Mouse (Mus musculus) heart, postnatal 0 days (tissue): ENCODE data around the gene Npm3. TPM values are rescaled to one million over a fixed set of nuclear protein-coding genes. Genes with fewer than 3 reads are reported as not detected.

Experiments used
- ATAC-seq: fragments of 200-750 bp; cut with Nextera tagmentation; 2 replicates; pipeline ENCODE4 v1.8.0; 2017; ENCODE audit warnings: low read depth, moderate number of reproducible peaks, moderate library complexity; ENCODE audit not compliant: insufficient read depth
- DNase-seq: peaks from one replicate; pipeline ENCODE4 v3.0.0-alpha.2; 2016; ENCODE audit warnings: low spot score
- H3K27ac ChIP-seq: fragments of 300-500 bp; sonication (generic); 2 replicates; pipeline ENCODE4 v1.5.1; 2014; ENCODE audit warnings: low read depth, mild to moderate bottlenecking
- H3K27me3 ChIP-seq: fragments of 300-500 bp; sonication (generic); 2 replicates; pipeline ENCODE4 v1.6.1; 2014; ENCODE audit warnings: low read length, mixed read lengths; ENCODE audit not compliant: control insufficient read depth, insufficient read depth
- H3K36me3 ChIP-seq: fragments of 300-500 bp; sonication (generic); replicated peaks from 2 replicates; pipeline ENCODE4 v1.6.1; 2014; ENCODE audit warnings: low read length, mixed read lengths; ENCODE audit not compliant: control insufficient read depth, insufficient read depth
- H3K4me1 ChIP-seq: fragments of 300-500 bp; sonication (generic); 2 replicates; pipeline ENCODE4 v1.6.1; 2014; ENCODE audit warnings: antibody characterized with exemption; ENCODE audit not compliant: control insufficient read depth, insufficient read depth
- H3K4me2 ChIP-seq: fragments of 300-500 bp; sonication (generic); 2 replicates; pipeline ENCODE4 v1.6.1; 2014; ENCODE audit warnings: low read depth, mild to moderate bottlenecking, low read length, moderate library complexity
- H3K4me3 ChIP-seq: fragments of 300-500 bp; sonication (generic); 2 replicates; pipeline ENCODE4 v1.5.1; 2014; ENCODE audit warnings: low read depth, low read length
- H3K9ac ChIP-seq: fragments of 300-500 bp; sonication (generic); replicated peaks from 2 replicates; pipeline ENCODE4 v1.6.1; 2014; ENCODE audit warnings: low read depth, low read length, mixed read lengths
- H3K9me3 ChIP-seq: fragments of 300-500 bp; sonication (generic); replicated peaks from 2 replicates; pipeline ENCODE4 v1.6.1; 2016; ENCODE audit warnings: low read length; ENCODE audit not compliant: control insufficient read depth
- CTCF ChIP-seq: IDR thresholded peaks from 2 replicates; pipeline ENCODE4 v1.5.1; 2016; ENCODE audit warnings: antibody characterized with exemption, control low read depth, low read depth
- EP300 ChIP-seq: IDR thresholded peaks from 2 replicates; pipeline ENCODE4 v1.6.1; 2016; ENCODE audit warnings: antibody characterized with exemption, low read depth
- WGBS: fragments of 180-500 bp; shearing (Covaris S2); extraction: QIAGEN DNeasy Blood & Tissue Kit; methylation state at CpG from one replicate; pipeline ENCODE4 v1.1.7; 2014; 5-methylcytosine and 5-hydroxymethylcytosine counted together
- polyA plus RNA-seq: library from polyadenylated mRNA; unstranded; fragments of >200 nt; fragmentation: Nextera tagmentation; extraction: Ambion mirVana; gene quantifications from 2 replicates; pipeline ENCODE4 v1.2.1, GENCODE M21; 2015
- total RNA-seq: library from RNA; depleted of rRNA; stranded (reverse); fragments of >200 nt; gene quantifications from 2 replicates; pipeline ENCODE4 v1.2.3, GENCODE M21; 2014; ENCODE audit warnings: low replicate concordance

Npm3 gene
- total and polyA plus RNA-seq, 2 experiments from 2014 or later = 7.6 to 38.2 TPM

- Histone ChIP-seq H3K27ac (no peak overlapping the region), H3K9ac (no peak overlapping the region), H3K27me3 (peaks cover 26% of the 10 kb centered on the region), H3K4me3 (no peak overlapping the region), H3K9me3 (no peaks in the 10 kb centered on the region), H3K4me2 (no peak overlapping the region), H3K4me1 (no peaks in the 10 kb centered on the region), H3K36me3 (no peaks in the 10 kb centered on the region)
- DNase-seq = no peak
- WGBS = 76% methylated on average over 8 of the region's 8 CpGs
- ATAC-seq = no peak
- TF ChIP-seq CTCF (no peak), EP300 (no peak)
Observed at GRCm38 (mm10) chr19:45730042-45730441, 19.3 kb downstream of the Npm3 start.

- Histone ChIP-seq H3K4me2 (no peak overlapping the region), H3K4me1 (no peaks in the 10 kb centered on the region), H3K27me3 (peaks cover 5% of the 10 kb centered on the region; the same call in 1 of the 2 replicates), H3K9ac (no peak overlapping the region), H3K4me3 (no peak overlapping the region), H3K27ac (no peak overlapping the region), H3K9me3 (no peaks in the 10 kb centered on the region), H3K36me3 (no peaks in the 10 kb centered on the region)
- WGBS = 75% methylated on average over 10 of the region's 10 CpGs
- ATAC-seq (no peak), DNase-seq (no peak)
- no peak for TF ChIP-seq CTCF
- TF ChIP-seq EP300 = no peak
Observed at GRCm38 (mm10) chr19:45727231-45727630, 22.2 kb downstream of the Npm3 start.

DNA sequence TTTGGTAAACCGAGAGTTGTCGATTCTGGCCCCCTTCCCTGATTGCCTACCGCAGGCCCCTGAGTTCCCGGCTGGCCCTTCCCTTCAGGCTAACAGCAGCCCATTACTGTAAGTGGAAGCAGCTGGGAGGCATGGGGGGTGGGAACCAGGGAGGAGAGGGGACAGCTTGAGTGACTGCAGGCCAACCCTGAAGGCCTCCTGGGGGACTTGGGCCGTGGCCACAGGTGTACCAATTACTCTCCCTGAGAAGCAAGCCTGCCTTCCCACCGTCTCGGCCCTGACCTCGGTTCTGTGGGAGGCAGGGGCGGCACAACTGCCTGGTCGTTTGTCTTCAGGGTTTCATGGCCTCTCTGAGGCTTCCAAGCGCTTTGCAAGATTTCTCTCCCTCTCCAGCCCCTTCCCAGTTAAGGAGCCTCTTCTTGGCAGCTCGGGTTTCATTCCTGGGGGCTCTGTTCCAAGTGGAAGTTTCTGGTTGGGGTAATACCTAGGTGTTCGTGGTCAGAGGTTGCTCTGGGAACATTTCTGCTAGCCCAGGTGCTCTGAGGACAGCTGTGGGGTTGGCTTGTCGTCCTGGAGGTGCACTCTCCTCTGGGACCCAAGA, 23.6 kb downstream of the Npm3 start:
- Histone ChIP-seq H3K9me3 (no peaks in the 10 kb centered on the region), H3K9ac (no peak overlapping the region), H3K36me3 (no peaks in the 10 kb centered on the region), H3K4me1 (no peaks in the 10 kb centered on the region), H3K27me3 (peaks cover 4% of the 10 kb centered on the region; the same call in 1 of the 2 replicates), H3K4me2 (no peak overlapping the region), H3K27ac (no peak overlapping the region), H3K4me3 (no peak overlapping the region)
- WGBS = 50% methylated on average over 14 of the region's 14 CpGs
- no peak for DNase-seq
- no peak for TF ChIP-seq CTCF
- TF ChIP-seq EP300 = no peak
- ATAC-seq = no peak

DNA sequence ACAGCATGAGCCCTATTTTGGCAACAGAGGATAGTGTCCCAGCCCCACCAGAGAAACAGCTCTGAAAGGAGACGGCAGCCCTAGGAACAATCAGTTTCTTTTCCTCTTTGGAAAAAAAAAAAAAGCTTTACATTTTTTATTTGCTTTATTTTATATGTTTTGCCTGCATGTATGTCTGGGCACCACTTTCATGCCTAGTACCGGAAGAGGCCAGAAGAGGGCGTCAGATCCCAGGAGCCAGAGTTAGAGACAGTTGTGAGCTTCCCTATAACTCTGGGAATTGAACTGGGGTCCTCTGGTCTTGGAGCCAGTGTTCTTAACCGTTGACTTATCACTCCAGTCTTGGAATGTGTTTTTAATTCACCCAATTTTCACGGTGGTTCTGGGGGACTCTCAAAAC, 27.2 kb downstream of the Npm3 start:
- DNase-seq = no peak
- no peak for ATAC-seq
- Histone ChIP-seq H3K4me1 (peaks cover 7% of the 10 kb centered on the region; the same call in 1 of the 2 replicates), H3K36me3 (no peaks in the 10 kb centered on the region), H3K27me3 (peaks cover 4% of the 10 kb centered on the region; the same call in 1 of the 2 replicates), H3K9ac (no peak overlapping the region), H3K4me2 (no peak overlapping the region), H3K9me3 (no peaks in the 10 kb centered on the region), H3K4me3 (no peak overlapping the region), H3K27ac (no peak overlapping the region)
- 70% methylated on average over 5 of the region's 5 CpGs for WGBS
- TF ChIP-seq EP300 (no peak), CTCF (no peak)

GRCm38 (mm10) chr19:45718286-45718685, 31.1 kb downstream of the Npm3 start:
- Histone ChIP-seq H3K4me1 (peaks cover 7% of the 10 kb centered on the region; the same call in 1 of the 2 replicates), H3K9me3 (no peaks in the 10 kb centered on the region), H3K9ac (no peak overlapping the region), H3K36me3 (no peaks in the 10 kb centered on the region), H3K27me3 (no peaks in the 10 kb centered on the region), H3K4me3 (peak overlapping the region; percentile 25; the same call in 1 of the 2 replicates), H3K27ac (no peak overlapping the region), H3K4me2 (peak overlapping the region; percentile 56)
- 37% methylated on average over 3 of the region's 3 CpGs for WGBS
- no peak for TF ChIP-seq CTCF
- TF ChIP-seq EP300 = no peak
- ATAC-seq (peak; percentile 22; the same call in 1 of the 2 replicates), DNase-seq (no peak)
